Mouse (Mus musculus): ENCODE results near the gene Lca5l.

The Lca5l gene

GRCm38 (mm10) chr16:96120022-96120623, 71.9 kb downstream of the Lca5l start:
- DNase-seq (ENCODE audit: low spot score in 2 of 2), result no peak

- DNase-seq (ENCODE audit: low spot score in 2 of 2), result no peak
Observed at GRCm38 (mm10) chr16:96114729-96115128, 77.3 kb downstream of the Lca5l start.

DNA sequence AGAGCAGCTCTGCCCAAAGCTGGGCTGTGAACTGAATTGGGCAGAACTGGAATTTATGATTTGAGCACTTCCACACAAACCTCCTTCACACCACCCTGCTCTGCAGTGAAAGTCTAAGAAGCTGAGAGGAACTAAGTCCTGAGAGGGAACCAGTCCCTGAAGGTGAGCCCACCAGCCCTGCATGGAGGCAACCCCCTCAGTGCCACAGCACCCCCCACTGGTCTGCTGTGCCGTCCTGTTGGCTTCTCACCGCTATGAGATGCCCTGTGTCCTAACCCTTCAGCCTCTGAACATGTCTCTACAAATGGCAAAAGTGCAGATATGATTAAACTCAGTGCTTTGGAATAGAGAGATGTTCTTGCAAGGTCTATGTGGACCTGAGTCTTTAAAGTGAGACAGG, 79.3 kb downstream of the Lca5l start:
- no peak for DNase-seq (ENCODE audit: low spot score in 2 of 2)

DNA sequence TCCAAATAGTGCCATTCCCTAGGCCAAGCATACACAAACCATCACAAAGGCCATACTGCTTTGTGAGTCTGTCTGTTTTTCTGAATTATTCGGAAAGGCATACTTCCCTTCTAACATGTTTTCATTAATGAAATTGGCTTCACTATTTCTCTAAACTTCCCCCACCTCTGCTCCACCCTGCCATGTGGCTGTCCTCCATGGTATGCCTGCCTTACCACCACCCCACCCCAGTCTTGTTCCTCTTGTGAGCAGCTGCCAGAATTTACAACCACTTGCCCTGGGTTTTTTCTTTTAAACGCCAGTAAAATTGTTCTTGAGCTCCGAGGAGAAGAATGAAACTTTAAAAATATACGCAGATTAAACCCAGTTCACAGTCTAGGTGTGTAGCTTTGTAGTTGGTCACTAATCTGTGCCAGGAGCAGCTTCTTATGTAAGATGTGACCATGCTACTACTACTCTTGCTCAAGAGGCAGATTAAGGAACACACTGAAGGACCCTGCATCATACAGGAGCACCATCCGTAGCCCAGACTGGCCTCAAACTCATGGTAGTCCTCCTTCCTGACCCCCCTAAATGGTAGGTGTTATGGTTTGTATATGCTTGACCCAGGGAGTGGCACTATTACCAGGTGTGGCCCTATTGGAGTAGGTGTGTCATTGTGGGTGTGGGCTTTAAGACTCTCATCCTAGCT, 81.3 kb downstream of the Lca5l start:
- no peak for DNase-seq (ENCODE audit: low spot score in 2 of 2)

- DNase-seq (ENCODE audit: low spot score in 2 of 2), result no peak
Observed at GRCm38 (mm10) chr16:96109673-96110072, 82.4 kb downstream of the Lca5l start.
